Mouse (Mus musculus): Measurements from ENCODE around the gene Sned1. TPM values are rescaled to one million over a fixed set of nuclear protein-coding genes. Genes with fewer than 3 reads are reported as not detected.

The Sned1 gene
- polyA plus RNA-seq, 1 experiment from 2014 or later: 2.8 TPM

Small RNA genes within 50 kb of the gene (microRNA-seq; reads per million reads assigned to microRNA genes)
- gene Mir6901 (not detected), gene Mir6902 (not detected)

Other genes starting within 250 kb of the Sned1 start
- gene Aqp12, start 229.5 kb upstream of the Sned1 start, polyA plus RNA-seq (2014; fragmentation: Nextera tagmentation; extraction: Ambion mirVana): not detected in 2 replicates
- 377 and 438 TPM in 2 replicates for gene Kif1a, start 133.9 kb upstream of the Sned1 start, polyA plus RNA-seq (2014; fragmentation: Nextera tagmentation; extraction: Ambion mirVana)
- not detected in 2 replicates for gene Agxt, start 100.6 kb upstream of the Sned1 start, polyA plus RNA-seq (2014; fragmentation: Nextera tagmentation; extraction: Ambion mirVana)
- gene 2310007B03Rik, start 74.9 kb upstream of the Sned1 start, polyA plus RNA-seq (2014; fragmentation: Nextera tagmentation; extraction: Ambion mirVana): not detected in 2 replicates
- 0.08 and 0.14 TPM in 2 replicates for gene Crocc2, start 67.1 kb upstream of the Sned1 start, polyA plus RNA-seq (2014; fragmentation: Nextera tagmentation; extraction: Ambion mirVana)
- 31.2 and 31.6 TPM in 2 replicates for gene Mterf4, start 70.1 kb downstream of the Sned1 start, polyA plus RNA-seq (2014; fragmentation: Nextera tagmentation; extraction: Ambion mirVana)
- 57.9 and 67.7 TPM in 2 replicates for gene Ppp1r7, start 107.0 kb downstream of the Sned1 start, polyA plus RNA-seq (2014; fragmentation: Nextera tagmentation; extraction: Ambion mirVana)
- gene Pask, start 107.6 kb downstream of the Sned1 start, polyA plus RNA-seq (2014; fragmentation: Nextera tagmentation; extraction: Ambion mirVana): 4.6 and 5.7 TPM in 2 replicates
- 1.1 and 1.2 TPM in 2 replicates for gene Ano7, start 138.1 kb downstream of the Sned1 start, polyA plus RNA-seq (2014; fragmentation: Nextera tagmentation; extraction: Ambion mirVana)
- 61.6 and 77.7 TPM in 2 replicates for gene Hdlbp, start 243.0 kb downstream of the Sned1 start, polyA plus RNA-seq (2014; fragmentation: Nextera tagmentation; extraction: Ambion mirVana)